Mouse (Mus musculus) E14TG2a.4 (cell line): ENCODE data around the gene Zbtb20.

Source experiments
- H3K27me3 ChIP-seq: 2 replicates; pipeline ENCODE4 v1.6.1; 2014; ENCODE audit warnings: low read length, control low read depth; ENCODE audit not compliant: insufficient read depth
- H3K36me3 ChIP-seq: 2 replicates; pipeline ENCODE4 v1.6.1; 2014; ENCODE audit warnings: low read length, control low read depth; ENCODE audit not compliant: insufficient read depth
- H3K4me1 ChIP-seq: replicated peaks from 2 replicates; pipeline ENCODE4 v1.6.1; 2014; ENCODE audit warnings: low read depth, low read length, control low read depth
- H3K4me3 ChIP-seq: replicated peaks from 2 replicates; pipeline ENCODE4 v1.5.1; 2014; ENCODE audit warnings: mild to moderate bottlenecking, low read length
- H3K9me3 ChIP-seq: 2 replicates; pipeline ENCODE4 v1.6.1; 2014; ENCODE audit warnings: low read length, control low read depth
- CTCF ChIP-seq: conservative IDR thresholded peaks from 2 replicates; pipeline ENCODE4 v1.5.1; 2014; ENCODE audit warnings: low read length
- NANOG ChIP-seq: IDR thresholded peaks from 2 replicates; pipeline ENCODE4 v1.6.1; 2014; ENCODE audit warnings: borderline replicate concordance, low read length, mixed read lengths
- POU5F1 ChIP-seq: IDR thresholded peaks from 2 replicates; pipeline ENCODE4 v1.6.1; 2014; ENCODE audit warnings: low read length, borderline replicate concordance

The Zbtb20 gene

DNA sequence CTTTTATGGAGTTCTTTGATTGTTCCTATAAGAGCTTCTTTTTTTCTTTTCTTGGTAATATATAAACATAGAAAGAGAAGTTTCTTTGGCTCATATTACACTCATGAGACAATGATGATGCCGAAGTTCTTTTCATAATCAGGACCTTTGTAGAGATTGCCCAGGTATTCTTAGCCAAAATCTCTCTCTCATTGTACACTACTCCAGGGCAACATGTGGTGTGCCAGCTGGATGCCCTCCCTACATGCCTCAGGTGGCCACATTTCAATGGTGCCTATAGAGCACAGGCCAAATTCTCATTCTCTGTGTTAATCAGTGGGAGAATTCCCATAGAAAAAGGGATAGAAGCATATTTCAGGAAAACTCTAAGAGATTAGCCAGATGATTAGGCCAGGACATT, 297.2 kb downstream of the Zbtb20 start:
- Histone ChIP-seq H3K27me3 (no peaks in the 10 kb centered on the region), H3K9me3 (no peaks in the 10 kb centered on the region), H3K4me1 (0 out of 2 replicates have a peak, but pooled peaks cover 2% of the 10 kb centered on the region), H3K36me3 (no peaks in the 10 kb centered on the region), H3K4me3 (no peak overlapping the region)
- TF ChIP-seq NANOG (no peak), POU5F1 (no peak), CTCF (no peak)

- H3K9me3 ChIP-seq: no peaks in the 10 kb centered on the region
- H3K4me3 ChIP-seq: no peak overlapping the region
- H3K4me1 ChIP-seq: no peaks in the 10 kb centered on the region
- H3K27me3 ChIP-seq: no peaks in the 10 kb centered on the region
- TF ChIP-seq POU5F1: no peak
- no peak for TF ChIP-seq NANOG
- no peak for TF ChIP-seq CTCF
- H3K36me3 ChIP-seq: no peaks in the 10 kb centered on the region
These were observed 299.1 kb downstream of the Zbtb20 start for GRCm38 (mm10) chr16:43174815-43175214.

- no peaks in the 10 kb centered on the region for H3K27me3 ChIP-seq
- no peaks in the 10 kb centered on the region for H3K9me3 ChIP-seq
- H3K36me3 ChIP-seq: no peaks in the 10 kb centered on the region
- TF ChIP-seq NANOG: no peak
- no peak for TF ChIP-seq CTCF
- TF ChIP-seq POU5F1: no peak
- no peak overlapping the region for H3K4me3 ChIP-seq
- no peaks in the 10 kb centered on the region for H3K4me1 ChIP-seq
These were observed 305.4 kb downstream of the Zbtb20 start for GRCm38 (mm10) chr16:43181038-43181437.

DNA sequence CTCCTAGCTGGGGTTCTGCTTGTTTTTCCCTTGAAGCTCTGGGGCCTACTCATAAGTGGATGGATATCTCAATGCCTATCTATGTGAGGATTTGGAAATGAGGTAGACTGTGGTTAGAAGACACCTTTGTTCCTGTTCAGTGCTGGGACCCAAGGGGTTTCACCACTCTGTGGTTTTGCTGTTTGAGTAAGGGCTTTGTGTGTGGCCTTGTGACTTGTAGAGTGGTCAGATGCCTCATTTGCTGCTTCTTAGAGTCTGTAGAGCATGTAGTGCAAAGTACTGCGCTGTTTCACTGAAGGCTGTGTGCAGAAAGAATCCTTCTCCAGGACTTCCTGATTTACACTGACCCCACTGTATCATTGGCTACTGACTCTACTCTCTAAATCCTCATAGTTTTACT, 314.7 kb downstream of the Zbtb20 start:
- no peaks in the 10 kb centered on the region for H3K36me3 ChIP-seq
- no peaks in the 10 kb centered on the region for H3K4me1 ChIP-seq
- TF ChIP-seq NANOG: no peak
- no peak for TF ChIP-seq CTCF
- TF ChIP-seq POU5F1: no peak
- no peaks in the 10 kb centered on the region for H3K9me3 ChIP-seq
- no peak overlapping the region for H3K4me3 ChIP-seq
- no peaks in the 10 kb centered on the region for H3K27me3 ChIP-seq

DNA sequence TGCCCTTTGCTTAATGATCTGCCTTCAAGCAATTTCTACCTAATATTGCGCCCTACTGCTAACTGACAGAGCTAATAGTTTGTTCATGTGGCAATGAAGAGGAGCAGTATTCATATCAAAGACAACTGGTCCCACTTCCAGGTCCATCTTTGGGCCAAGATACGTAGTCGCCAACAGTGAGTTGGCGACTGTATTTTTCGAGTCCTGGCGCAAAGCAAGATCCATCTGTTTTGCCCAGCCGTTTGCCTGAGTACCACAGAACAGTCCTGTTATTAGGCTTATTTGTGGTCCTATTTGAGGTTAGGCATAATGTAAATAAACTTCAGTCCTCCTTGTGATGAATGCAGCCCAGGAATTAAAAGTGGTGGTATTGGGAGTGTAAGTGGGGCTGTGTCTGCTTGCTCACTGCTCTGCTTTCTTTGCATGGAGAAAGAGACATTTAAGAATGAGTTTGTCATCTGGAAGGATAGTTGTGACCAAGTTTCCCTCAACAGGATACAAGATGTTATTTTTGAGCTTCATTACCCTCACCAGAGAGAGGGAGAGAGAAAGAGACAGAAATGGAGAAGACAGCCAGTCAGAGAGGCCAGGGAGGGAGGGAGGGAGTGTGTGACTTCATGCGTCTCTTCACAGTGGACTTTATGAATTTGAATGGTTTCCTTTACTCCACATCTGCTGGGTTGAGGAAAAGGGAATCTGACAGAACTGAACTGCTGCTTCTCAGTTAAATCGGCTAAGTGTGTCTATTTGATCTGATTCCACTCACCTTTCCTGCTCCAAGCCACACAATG, 315.6 kb downstream of the Zbtb20 start:
- Histone ChIP-seq H3K27me3 (no peaks in the 10 kb centered on the region), H3K9me3 (no peaks in the 10 kb centered on the region), H3K4me1 (no peaks in the 10 kb centered on the region), H3K36me3 (no peaks in the 10 kb centered on the region), H3K4me3 (no peak overlapping the region)
- TF ChIP-seq CTCF (no peak), NANOG (no peak), POU5F1 (no peak)

DNA sequence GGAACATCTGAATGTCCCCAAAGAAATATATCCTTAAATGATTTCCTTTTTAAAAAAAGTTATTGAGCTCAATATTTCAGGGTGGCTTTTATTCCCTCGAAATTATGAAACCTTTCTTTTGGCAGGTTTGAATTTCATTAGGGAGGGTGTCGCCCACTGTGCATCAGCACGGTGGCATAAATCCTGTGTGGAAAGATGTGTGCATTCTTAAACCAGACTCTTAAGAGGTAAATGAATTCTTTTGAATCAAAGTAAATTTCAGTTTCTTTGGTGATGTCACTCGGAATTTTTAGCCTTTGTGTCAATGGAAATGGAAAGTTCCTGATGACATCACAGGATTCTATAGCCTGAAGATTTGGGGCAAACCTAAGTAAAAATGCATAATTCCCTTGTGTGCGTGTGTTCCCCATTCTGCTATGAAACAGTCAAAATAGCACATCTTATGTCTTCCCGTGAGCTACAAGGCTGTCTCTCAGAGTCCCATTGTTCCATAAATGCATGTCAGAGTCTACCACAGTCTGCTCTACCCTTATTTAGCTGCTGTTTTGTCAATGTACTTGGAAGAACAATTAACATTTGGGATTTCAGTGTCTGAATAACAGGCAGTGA, 318.1 kb downstream of the Zbtb20 start:
- Histone ChIP-seq H3K4me1 (no peaks in the 10 kb centered on the region), H3K4me3 (no peak overlapping the region), H3K9me3 (no peaks in the 10 kb centered on the region), H3K27me3 (no peaks in the 10 kb centered on the region), H3K36me3 (no peaks in the 10 kb centered on the region)
- TF ChIP-seq POU5F1: no peak
- no peak for TF ChIP-seq CTCF
- TF ChIP-seq NANOG: no peak

DNA sequence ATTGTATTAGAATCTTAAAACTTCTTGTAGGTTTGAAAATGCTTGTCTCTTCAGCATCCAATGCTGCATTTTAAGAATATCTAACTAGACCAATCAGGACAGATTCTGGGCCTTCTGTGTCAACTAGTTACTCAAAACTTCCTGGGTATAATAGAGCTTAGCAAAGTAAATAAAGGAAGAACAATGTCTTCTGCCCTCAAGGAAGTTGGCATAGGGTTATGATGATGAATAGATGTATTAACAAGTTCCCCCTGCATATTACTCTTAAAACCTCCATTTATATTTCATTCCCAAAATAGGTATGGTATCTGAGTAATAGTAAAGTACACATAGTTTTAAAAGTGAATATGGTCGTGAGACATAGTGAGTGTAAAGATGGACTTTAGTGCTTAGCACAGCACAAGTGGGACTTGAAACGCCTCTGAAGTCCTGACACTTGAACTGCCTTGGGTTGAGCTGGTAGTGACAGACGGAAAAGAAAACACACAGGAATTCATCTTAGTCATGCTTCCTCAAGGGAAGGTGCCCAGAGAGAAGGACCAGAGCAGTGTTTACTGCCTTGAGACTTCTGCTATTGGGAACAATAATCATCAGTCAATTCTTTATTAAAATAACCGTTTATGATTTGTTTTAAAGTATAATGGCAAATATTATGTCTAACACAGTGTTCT, 341.8 kb downstream of the Zbtb20 start:
- no peaks in the 10 kb centered on the region for H3K27me3 ChIP-seq
- peaks cover 1% of the 10 kb centered on the region for H3K4me1 ChIP-seq
- no peak overlapping the region for H3K4me3 ChIP-seq
- H3K9me3 ChIP-seq: no peaks in the 10 kb centered on the region
- no peak for TF ChIP-seq CTCF
- no peak for TF ChIP-seq POU5F1
- TF ChIP-seq NANOG: no peak
- H3K36me3 ChIP-seq: no peaks in the 10 kb centered on the region

DNA sequence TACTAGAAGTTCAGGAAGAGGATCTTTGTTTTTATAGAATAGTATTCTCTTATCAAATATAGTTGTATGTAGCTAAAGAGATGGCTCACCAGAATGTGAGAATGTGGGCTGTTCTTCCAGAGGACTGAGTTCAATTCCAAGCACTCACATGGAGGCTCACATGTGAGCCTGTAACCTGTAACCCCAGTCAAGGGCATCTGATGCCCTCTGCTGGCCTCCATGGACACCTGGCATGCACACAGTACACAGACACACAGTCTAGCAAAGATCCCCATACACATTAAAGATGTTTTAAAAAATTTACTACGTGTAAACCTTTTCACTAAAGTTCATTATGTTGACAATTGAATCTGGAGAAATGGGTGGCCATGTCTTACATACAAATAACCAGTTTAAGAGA, 343.7 kb downstream of the Zbtb20 start:
- TF ChIP-seq NANOG (no peak), CTCF (no peak), POU5F1 (no peak)
- no peak overlapping the region for H3K4me3 ChIP-seq
- H3K4me1 ChIP-seq: peaks cover 3% of the 10 kb centered on the region
- no peaks in the 10 kb centered on the region for H3K36me3 ChIP-seq
- H3K27me3 ChIP-seq: no peaks in the 10 kb centered on the region
- H3K9me3 ChIP-seq: no peaks in the 10 kb centered on the region
